Mouse (Mus musculus): Measurements from ENCODE around the gene Fzd4. TPM values are rescaled to one million over a fixed set of nuclear protein-coding genes. Genes with fewer than 3 reads are reported as not detected.

Fzd4 gene
- total and polyA plus RNA-seq, 3 experiments: 0.11 TPM; not detected in 2

DNA sequence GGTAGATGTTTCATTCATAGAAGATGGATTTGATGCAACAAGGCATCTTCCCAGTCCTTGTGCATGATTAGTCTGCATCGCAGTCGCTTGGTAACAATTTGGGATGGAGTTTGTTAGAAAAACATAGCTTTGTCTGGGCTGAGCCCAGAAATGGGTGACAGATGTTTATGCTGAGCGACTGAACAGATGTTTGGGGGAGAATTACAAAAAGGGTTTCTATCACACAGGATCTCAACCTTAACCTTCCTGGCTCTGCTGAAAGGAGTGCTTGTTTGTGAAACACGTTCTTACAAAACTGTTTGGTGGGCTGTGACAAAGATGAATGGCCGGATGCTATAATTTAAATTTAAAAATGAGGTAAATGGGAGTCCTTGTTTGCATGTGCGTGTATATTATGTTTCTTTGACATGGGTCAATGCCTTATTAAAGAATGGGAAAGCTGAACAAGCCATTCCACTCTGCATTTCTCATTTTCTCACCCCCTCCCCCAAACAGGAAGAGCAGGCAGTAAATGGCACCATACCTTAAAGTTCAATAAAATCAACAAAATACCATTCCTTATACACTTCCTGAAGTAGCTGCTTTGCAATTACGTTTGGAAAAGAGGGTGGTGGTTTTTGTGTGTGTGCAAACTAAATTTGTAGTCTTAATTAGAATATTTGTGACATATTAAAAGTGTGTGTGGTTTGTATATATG, 52.4 kb downstream of the Fzd4 start:
- Histone ChIP-seq H3K4me3 (ENCODE audit: low read depth, low read length) (no peak overlapping the region), H3K27me3 (ENCODE audit: insufficient read depth, low read length) (no peaks in the 10 kb centered on the region), H3K36me3 (replicated peaks) (no peaks in the 10 kb centered on the region), H3K9me3 (replicated peaks) (no peaks in the 10 kb centered on the region), H3K4me1 (ENCODE audit: insufficient read depth, low read depth, low read length) (no peaks in the 10 kb centered on the region)
- DNase-seq (ENCODE audit: low spot score): no peak
- TF ChIP-seq GATA2 (IDR thresholded peaks at IDR 0.05; ENCODE audit: borderline replicate concordance, low read depth, low read length): no peak
- no peak for TF ChIP-seq GATA1 (IDR thresholded peaks at IDR 0.05; ENCODE audit: borderline replicate concordance, low read length)
- no peak for TF ChIP-seq CTCF (IDR thresholded peaks at IDR 0.05; ENCODE audit: low read depth, low read length)
- no peak for ATAC-seq (ENCODE audit: extremely low read depth, insufficient number of reproducible peaks, low FRiP score, poor library complexity, severe bottlenecking)

DNA sequence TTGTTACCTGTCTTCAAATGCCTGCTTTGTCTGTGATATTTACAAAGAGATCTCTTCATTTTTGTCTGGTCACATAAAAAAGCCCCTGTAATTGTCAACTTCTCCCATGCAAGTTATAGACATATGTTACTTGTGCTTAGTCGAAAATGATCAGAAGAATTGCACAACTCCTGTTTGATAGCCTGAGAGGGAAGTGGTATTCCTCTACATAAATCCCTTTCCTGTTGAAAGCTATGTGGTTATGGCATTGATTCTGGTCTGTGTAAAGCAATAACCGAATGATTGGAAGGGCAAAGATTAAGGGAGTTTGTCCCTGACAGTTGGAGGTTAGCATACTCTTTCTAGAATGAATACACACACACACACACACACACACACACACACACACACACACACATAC, 55.5 kb downstream of the Fzd4 start:
- Histone ChIP-seq H3K9me3 (replicated peaks) (no peaks in the 10 kb centered on the region), H3K36me3 (replicated peaks) (no peaks in the 10 kb centered on the region), H3K4me1 (ENCODE audit: insufficient read depth, low read depth, low read length) (no peaks in the 10 kb centered on the region), H3K4me3 (ENCODE audit: low read depth, low read length) (no peak overlapping the region), H3K27me3 (ENCODE audit: insufficient read depth, low read length) (no peaks in the 10 kb centered on the region)
- DNase-seq (ENCODE audit: low spot score): no peak
- no peak for ATAC-seq (ENCODE audit: extremely low read depth, insufficient number of reproducible peaks, low FRiP score, poor library complexity, severe bottlenecking)
- TF ChIP-seq GATA2 (IDR thresholded peaks at IDR 0.05; ENCODE audit: borderline replicate concordance, low read depth, low read length) (no peak), CTCF (IDR thresholded peaks at IDR 0.05; ENCODE audit: low read depth, low read length) (no peak)

DNA sequence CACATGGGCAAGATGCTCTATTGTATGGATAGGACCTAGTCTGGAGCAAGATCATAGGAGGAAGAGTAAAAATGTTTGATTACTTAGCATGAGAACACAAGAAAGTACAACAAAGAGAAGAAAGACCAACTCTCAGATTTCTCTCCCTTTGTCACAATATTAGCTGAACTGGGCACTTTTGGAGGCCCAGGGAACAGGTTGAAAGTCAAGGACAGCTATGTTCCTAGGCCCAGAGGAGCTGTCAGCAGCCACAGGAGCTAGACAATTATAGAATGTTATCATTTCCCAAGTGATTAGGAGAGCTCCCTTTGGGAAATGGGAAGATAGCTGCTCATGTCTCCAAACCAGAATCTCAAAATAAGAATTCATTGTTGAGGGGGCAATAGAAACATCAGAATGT, 56.8 kb downstream of the Fzd4 start:
- TF ChIP-seq GATA2 (IDR thresholded peaks at IDR 0.05; ENCODE audit: borderline replicate concordance, low read depth, low read length): no peak
- no peak for TF ChIP-seq GATA1 (IDR thresholded peaks at IDR 0.05; ENCODE audit: borderline replicate concordance, low read length)
- no peak for TF ChIP-seq CTCF (IDR thresholded peaks at IDR 0.05; ENCODE audit: low read depth, low read length)
- no peak for TF ChIP-seq TAL1 (conservative IDR thresholded peaks at IDR 0.05; ENCODE audit: low read depth, low read length)
- no peak for TF ChIP-seq POLR2AphosphoS5 (IDR thresholded peaks at IDR 0.05; ENCODE audit: insufficient replicate concordance, low read depth, low read length)
- no peaks in the 10 kb centered on the region for H3K36me3 ChIP-seq (replicated peaks)
- DNase-seq (ENCODE audit: low spot score): no peak
- no peak overlapping the region for H3K4me3 ChIP-seq (ENCODE audit: low read depth, low read length)
- H3K4me1 ChIP-seq (ENCODE audit: insufficient read depth, low read depth, low read length): no peaks in the 10 kb centered on the region
- H3K9me3 ChIP-seq (replicated peaks): no peaks in the 10 kb centered on the region
- no peak for ATAC-seq (ENCODE audit: extremely low read depth, insufficient number of reproducible peaks, low FRiP score, poor library complexity, severe bottlenecking)
- no peaks in the 10 kb centered on the region for H3K27me3 ChIP-seq (ENCODE audit: insufficient read depth, low read length)

DNA sequence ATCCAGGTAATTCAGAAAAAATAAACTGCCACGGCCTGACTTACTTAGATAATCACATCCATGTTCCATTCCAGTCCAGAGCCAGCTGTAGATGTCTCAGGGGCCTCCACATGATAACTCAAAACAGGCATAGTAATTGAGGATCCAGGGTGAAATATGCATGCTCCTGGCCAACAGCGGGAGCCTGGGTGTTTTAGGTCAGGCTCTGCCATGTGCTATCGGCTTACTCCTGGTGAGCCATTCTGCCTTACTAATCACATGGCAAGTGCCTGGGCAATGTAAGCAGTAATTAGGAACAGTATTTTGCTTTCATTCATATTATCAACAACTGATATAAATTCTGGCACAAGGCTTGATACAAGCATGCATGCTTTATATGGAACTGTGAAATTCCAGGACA, 57.2 kb downstream of the Fzd4 start:
- Histone ChIP-seq H3K4me3 (ENCODE audit: low read depth, low read length) (no peak overlapping the region), H3K4me1 (ENCODE audit: insufficient read depth, low read depth, low read length) (no peaks in the 10 kb centered on the region), H3K36me3 (replicated peaks) (no peaks in the 10 kb centered on the region), H3K27me3 (ENCODE audit: insufficient read depth, low read length) (no peaks in the 10 kb centered on the region), H3K9me3 (replicated peaks) (no peaks in the 10 kb centered on the region)
- TF ChIP-seq GATA1 (IDR thresholded peaks at IDR 0.05; ENCODE audit: borderline replicate concordance, low read length) (no peak), POLR2AphosphoS5 (IDR thresholded peaks at IDR 0.05; ENCODE audit: insufficient replicate concordance, low read depth, low read length) (no peak), TAL1 (conservative IDR thresholded peaks at IDR 0.05; ENCODE audit: low read depth, low read length) (no peak), CTCF (IDR thresholded peaks at IDR 0.05; ENCODE audit: low read depth, low read length) (no peak), GATA2 (IDR thresholded peaks at IDR 0.05; ENCODE audit: borderline replicate concordance, low read depth, low read length) (no peak)
- ATAC-seq (ENCODE audit: extremely low read depth, insufficient number of reproducible peaks, low FRiP score, poor library complexity, severe bottlenecking) (no peak), DNase-seq (ENCODE audit: low spot score) (no peak)

Other genes with a start within 250 kb of the Fzd4 start
- 17.8 and 25.1 TPM in 2 replicates for gene Tmem135, start 133 bp upstream of the Fzd4 start, total RNA-seq (2014; fragmentation: Nextera tagmentation)
- gene Tmem135, start 133 bp upstream of the Fzd4 start, total RNA-seq (2017): 22.9 and 23.1 TPM in 2 replicates
- gene Tmem135, start 133 bp upstream of the Fzd4 start, polyA plus RNA-seq (2012): 108 and 112 TPM in 2 replicates
- not detected in 2 replicates for gene Prss23, start 122.8 kb downstream of the Fzd4 start, total RNA-seq (2014; fragmentation: Nextera tagmentation)
- 0.16 TPM in 1 of 2 replicates, not detected in the other for gene Prss23, start 122.8 kb downstream of the Fzd4 start, total RNA-seq (2017)
- gene Prss23, start 122.8 kb downstream of the Fzd4 start, polyA plus RNA-seq (2012): not detected in 2 replicates
- not detected in 2 replicates for gene Me3, start 228.0 kb downstream of the Fzd4 start, total RNA-seq (2014; fragmentation: Nextera tagmentation)
- gene Me3, start 228.0 kb downstream of the Fzd4 start, total RNA-seq (2017): 0.17 and 0.33 TPM in 2 replicates
- gene Me3, start 228.0 kb downstream of the Fzd4 start, polyA plus RNA-seq (2012): not detected in 2 replicates

Measured in G1E (cell line).